Mouse (Mus musculus): ENCODE measurements at regions not wholly inside any gene's neighbourhood (a gene's known extent, or its start where the extent isn't known, plus 50 kb on each side); places are given as distances from the start of the nearest gene placed in this dataset.

GRCm38 (mm10) chr12:97360656-97361055, 898.6 kb downstream of the Galc start:
- DNase-seq (ENCODE audit: low spot score in 2 of 2) = peak; percentile 31 to 46

- DNase-seq (ENCODE audit: low spot score in 2 of 2) = peak in 1 of 2 experiments; percentile 13
These were observed 932.7 kb downstream of the Galc start for GRCm38 (mm10) chr12:97326582-97326981.

- no peak for DNase-seq (ENCODE audit: low spot score in 2 of 2)
These were observed 946.8 kb downstream of the Galc start for GRCm38 (mm10) chr12:97312282-97313040.

GRCm38 (mm10) chr12:97278792-97279191, 980.5 kb downstream of the Galc start:
- DNase-seq (ENCODE audit: low spot score in 2 of 2) = no peak

GRCm38 (mm10) chr12:97278331-97278730, 980.9 kb downstream of the Galc start:
- no peak for DNase-seq (ENCODE audit: low spot score in 2 of 2)
